Mouse (Mus musculus) urinary bladder, postnatal 4 days (tissue): Measurements from ENCODE around the gene Nipal3.

Source experiments
- DNase-seq, 2 experiments: peaks; one replicate each; pipeline ENCODE4 v3.0.0; 2021 to 2022; ENCODE audit warnings: low spot score in 2 of 2

Nipal3 gene

DNA sequence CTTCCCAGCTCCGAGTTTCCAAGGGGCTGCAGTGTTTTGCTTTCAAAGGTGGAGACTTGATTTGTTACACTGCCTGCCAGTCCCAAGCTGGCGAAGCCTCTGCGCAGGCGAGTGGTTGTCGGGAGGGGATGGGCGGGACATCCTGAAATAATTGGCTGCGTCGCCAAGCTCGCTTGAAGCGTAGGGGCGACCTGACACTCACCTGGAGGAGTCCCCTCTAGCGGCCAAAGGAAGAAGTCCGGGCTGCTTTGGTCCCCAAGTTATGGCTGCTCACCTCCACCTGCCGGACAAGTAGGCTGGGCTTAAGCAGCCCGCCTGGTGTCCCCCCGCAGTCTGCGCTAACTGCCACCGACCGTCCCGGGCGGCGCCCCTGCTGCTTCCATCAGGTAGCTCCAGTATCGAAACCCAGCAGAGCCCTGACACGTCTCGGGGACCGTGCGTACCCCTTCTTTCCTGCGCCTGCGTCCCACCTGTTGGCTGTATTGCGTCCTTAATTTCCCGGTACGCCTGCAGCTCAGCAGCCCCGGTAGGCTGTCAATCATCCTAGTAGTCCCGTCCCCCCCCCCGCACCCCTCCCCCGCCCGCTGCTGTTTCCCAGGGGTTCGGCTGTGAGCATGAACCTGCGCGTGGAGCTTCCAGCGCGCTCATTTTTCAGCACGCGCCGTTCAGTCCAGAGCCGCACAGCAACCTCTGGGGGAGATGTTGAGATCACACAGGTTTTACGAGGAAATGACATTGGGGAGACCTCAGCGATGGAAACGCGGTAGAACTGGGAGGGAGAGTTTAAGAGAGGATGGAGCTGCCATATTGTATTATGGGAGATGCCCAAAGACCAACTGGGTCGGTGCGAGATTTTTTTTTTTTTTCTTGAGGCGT, at the start of gene Nipal3, which contains the start of gene Stpg1:
Gene Nipal3, minus strand, starts transcription at position 518 of the 876 bp plus-strand sequence.
Gene Stpg1, plus strand, starts transcription at position 270 of the 876 bp plus-strand sequence.
- peak; percentile 80 to 86 for DNase-seq

DNA sequence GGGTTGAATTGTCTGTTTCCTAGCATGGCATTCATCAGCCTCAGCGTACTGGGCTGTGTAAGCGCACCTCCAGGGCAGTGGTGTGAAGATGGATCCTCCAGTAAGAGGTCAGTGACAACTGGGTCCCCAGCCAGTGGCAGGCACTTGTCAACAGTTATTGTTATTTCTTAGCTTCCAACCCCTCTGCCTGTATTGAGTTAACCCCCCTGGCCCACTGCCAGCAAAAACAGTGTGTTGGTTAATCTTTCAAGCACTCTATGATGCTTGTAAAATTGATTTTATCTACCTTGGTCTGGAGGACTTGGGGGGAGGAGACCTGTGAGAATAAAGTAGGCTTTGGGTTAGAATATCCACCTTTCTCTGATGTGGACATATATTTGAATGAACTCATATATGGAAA, 49.4 kb upstream of the Nipal3 start:
- DNase-seq = no peak

DNA sequence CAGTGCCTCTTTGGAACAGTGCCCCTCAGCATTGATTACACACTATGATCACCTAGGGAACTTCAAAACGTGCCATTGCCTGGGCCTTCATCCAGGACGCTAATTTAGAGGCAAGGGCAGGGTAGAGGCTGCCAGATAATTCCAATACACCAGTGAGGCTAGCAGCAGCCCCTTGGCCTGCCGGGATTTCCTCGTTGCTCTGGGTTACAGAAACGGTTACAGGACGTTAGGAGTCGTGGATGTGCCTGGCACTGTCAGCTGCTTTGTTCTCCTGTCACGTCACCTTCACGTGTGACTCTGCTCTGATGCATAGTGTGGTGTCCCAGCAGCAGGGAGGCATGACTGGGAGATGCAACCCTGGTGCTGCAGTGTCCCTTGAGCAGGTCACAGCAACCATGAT, 45.2 kb upstream of the Nipal3 start:
- DNase-seq = no peak

DNA sequence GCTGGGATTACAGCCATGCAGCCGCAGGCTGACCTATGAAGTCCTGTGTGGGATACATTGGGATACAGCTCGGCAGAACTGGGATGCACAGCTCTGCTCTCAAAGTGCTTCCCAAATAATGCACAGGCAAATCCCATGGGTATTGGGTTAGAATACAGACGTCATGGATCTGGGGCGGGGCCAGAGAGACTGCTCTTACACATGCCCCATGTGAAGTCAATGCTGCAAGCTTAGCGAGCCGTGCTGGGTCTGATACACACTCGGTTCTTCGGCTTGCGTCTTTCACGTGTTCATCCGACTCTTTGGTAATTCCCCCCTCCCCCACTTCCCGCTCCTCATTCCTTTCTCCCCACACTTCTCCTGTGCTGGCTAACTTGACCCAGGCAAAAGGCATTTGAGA, 44.2 kb upstream of the Nipal3 start:
- no peak for DNase-seq

DNA sequence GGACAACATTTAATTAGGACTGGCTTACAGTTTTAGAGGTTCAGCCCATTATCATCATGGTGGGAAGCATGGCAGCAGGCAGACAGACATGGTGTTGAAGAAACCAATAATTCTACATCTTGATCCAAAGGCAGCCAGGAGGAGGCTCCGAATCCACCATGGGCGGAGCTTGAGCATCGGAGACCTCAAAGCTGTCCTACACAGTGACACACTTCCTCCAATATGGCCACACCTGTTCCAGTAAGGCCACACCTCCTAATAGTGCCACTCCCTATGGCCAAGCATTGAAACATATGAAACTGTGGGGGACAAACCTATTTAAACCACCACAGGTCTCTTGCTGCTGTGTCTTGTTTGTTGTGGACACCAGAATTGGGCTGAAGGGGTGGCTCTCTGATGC, 40.2 kb upstream of the Nipal3 start:
- DNase-seq = no peak

DNA sequence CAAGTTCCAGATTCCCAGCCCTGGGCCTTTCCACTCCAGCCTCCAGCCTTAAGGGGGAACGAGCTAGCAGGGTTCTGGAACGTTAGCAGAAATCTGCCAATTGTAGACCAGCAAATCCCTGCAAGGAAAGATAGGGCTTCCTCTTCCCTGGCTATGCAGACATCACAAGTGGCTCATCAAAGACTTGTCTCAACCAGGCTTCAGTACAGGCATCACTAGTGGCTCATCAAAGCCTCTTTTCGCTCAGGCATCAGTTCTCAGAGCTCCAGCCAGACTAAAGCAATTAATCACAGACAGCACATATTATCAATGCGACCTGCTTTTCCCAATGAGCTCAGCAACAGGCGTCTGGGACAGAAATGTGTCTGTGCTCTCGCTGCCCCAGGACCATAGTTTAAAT, 38.2 kb upstream of the Nipal3 start:
- no peak for DNase-seq

DNA sequence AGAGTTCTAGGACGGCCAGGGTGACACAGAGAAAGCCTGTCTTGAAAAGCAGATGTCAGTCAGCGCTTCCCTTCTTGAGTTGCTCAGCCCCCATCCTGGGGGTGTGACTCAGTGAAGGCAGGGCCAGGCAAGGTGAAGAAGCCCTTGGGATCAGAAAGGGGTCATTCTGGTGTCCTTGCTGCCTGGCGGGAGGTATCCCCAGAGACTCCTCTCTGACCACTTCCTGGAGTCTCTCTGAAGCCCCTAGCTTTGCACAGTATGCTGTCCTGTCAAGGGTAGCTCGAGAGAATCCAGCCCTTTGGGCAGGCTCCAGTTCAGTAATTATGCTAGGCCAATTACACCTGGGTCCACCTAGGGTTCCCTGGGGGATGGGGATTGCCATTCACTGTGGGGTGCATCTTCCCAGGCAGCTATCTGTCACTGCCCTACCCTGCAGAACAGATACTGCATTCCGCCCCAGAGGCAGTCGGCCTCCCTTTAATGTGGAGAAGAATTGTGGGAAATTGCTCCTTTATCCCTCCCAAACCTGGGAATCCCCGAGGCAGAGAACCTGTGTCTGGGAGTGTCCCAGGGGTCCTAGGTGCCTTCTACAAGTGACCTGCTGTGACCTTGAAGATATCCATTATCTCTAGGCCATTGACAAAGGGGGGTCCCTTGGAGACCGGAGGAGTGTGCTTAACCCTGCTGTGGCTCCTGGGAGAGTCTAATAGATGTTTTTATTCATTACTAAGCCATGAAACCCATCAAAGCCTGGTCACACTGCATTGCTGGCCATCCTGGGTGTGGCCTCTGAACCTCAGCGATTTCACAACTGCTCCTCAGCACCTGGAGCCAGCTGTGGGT, 37.2 kb upstream of the Nipal3 start:
- no peak for DNase-seq

DNA sequence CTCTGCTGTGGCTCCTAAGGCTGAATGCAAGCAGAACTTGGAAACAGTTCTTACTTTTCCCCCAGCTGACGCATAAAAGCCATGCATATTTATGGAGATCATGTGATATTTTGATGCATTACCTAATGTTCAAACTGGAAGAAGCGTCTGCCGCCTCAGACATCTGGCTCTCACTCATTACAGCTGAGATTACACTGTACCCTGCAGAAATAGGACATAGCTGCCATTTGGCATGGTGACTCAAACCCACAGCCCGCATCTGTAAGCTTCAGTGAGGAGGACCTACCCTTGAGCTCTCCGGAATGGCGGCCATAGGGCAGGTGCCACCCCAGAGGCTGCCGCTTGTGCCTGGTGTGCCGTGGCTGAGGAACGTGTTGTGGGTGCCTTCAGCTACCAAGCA, 36.4 kb upstream of the Nipal3 start:
- DNase-seq = no peak

DNA sequence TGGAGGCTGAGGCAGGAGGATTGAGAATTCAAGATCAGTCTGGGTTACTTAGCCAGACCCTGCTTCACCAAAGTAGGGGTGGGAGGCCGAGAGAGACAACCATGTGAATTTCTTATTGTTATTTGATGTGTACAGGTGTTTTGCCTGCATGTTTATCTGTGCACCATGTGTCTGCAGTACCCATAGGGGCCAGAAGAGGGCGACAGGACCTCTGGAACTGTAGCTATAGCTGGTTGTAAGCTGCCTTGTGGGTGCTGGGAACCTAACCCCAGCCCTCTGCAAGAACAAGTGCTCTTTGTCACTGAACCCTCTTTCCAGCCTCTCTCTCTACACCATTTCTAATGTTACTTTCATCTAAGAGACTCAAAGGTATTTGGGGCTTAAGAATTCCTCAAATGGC, 35.4 kb upstream of the Nipal3 start:
- no peak for DNase-seq

DNA sequence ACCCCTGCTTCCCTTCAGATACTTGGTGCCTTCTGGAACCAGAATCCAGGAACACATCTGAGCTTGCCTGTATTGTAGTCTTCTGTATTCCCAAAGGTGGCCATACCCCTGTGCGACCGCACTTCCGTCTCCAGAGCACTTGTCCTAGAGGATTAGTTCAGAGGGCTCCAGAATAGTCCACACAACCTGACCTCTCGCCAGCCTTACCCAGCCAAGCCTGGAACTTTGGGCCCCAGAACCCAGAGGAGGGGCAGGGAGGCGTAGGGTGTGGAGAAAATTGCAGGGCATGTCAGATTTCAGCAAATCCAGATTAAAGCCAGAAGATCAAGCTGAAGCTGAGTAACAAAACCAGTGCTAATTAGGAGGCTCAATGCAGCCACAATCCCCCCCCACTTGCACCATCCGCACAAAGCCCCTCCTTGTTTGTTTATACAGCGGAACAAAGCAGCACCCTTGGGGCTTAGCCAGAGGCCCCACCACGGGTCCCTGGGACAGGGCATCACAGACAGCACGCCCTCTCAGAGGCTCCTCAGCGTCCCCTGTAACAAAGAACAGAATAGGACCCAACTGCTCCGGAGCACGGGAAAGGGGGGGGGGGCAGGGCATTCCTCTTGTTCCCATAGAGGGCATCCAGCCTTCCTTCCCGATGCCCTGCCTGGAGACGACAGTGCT, 31.3 kb upstream of the Nipal3 start:
- no peak for DNase-seq

DNA sequence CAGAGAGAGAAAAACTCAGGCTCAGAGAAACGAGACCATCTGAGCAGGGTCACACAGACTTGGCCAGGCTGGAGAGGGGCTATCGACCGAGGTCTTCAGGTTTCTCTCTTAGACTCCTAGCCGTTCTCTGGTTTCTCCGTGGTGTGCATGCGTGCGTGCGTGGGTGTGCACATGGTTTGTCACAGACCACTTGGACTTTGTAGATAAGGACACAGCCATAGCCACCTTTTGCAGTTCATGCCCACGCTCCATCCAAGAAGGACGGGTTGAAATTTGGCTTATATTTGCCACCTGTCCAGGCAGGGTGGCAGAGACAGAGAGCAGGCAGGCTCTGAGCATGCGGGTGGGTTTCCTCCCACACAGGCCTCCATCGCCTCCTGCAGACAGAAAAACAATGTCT, 30.2 kb upstream of the Nipal3 start:
- DNase-seq = no peak

DNA sequence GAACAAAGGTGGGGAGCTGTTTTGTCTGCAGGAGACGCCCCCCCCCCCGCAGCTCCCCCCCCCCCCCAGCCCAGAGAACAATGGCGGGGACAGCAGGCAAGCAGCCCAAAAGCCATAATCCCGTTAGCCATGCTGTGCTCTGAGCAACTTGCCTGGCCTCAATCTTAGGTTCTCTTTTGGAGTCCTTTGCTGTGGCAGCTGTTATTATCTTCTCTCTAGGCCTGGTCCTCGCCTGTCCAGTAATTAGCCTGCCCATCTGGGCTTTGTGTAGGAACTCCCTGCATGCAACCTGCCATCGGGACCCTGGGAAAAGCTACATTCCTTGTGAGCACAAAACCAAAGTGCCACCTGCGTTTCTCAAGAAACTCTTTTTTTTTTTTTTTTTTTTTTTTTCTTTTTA, 29.1 kb upstream of the Nipal3 start:
- no peak for DNase-seq

DNA sequence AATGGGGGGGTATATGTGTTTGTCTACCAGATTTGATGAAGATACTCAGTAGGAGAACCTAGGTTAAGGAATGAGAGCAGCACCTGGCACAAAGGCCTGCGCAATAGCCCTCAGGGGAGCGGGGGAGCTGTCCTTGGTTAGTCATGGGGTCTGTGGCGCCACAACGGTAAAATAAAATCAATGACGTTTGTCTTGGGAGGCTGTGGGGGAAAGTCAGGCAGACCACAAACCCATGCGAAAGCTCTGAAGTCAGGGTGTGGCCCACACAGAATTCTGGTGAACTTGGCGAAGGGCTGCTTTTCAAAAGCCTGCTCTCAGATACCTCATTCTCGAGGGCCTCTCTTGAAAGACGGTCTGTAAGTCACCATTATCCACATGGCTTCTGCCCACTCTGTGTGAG, 25.6 kb upstream of the Nipal3 start:
- no peak for DNase-seq

DNA sequence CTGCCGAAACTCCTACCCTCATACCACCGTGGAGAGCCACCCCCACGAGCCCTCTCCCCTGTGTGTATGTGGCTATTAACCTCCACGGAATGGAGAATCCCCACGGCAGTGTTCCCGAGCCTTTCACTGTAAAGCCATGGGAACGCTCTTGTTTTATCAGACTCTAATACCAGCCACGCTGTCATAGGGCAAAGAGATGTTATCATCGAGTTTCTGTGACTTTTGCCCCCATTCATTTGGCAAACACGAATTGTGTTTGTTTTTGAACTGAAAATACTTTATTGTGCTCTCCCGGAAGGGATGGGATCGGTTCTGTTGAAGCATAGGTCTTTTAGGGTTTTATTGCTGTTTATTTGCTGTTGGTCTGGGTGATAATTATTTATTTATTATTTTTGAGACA, 23.3 kb upstream of the Nipal3 start:
- no peak for DNase-seq

DNA sequence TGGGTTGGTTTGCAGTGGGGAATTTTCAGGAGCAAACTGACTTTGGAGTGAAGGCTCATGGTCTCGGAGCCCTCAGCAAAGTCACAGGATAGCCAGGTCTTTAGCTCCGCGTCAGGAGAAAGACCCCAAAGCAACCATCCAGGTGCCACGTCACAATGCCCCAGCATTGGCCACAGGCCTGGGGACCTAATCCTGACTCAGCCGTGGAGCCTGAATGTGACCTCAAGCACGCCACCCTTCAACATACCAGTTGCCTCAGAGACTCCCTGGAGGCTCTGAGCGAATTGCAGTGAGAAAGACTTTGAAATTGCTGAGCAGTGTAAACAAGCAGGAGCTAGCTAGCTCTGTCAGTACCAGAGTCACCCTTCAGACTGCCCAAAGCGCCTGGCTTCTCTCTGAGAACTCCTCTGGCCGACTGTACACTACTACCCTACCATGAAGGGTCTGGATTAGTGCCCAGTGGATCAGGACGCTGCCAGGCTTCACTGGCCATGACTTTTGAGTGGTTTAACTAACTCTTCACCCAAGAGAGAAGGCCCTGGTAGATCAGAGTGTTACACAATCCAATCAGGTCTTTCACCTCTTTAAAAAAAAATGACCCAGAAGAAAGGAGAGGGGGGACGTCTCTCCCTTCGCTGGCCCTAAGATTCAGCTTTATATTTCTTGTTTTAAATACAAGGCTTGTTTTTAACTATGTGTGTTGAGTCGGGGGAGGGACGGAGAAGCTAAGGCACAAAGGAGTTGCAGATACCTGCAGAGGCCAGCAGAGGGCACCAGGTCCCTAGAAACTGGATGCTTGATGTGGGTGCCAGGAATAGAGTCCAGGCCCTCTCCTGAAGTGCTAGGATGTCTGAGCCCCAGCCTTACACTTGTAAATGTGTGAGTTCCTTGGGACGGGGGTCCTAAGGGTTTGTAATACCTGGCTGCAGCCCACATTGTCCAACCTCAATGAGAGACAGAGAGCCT, 21.8 kb upstream of the Nipal3 start:
- no peak for DNase-seq

DNA sequence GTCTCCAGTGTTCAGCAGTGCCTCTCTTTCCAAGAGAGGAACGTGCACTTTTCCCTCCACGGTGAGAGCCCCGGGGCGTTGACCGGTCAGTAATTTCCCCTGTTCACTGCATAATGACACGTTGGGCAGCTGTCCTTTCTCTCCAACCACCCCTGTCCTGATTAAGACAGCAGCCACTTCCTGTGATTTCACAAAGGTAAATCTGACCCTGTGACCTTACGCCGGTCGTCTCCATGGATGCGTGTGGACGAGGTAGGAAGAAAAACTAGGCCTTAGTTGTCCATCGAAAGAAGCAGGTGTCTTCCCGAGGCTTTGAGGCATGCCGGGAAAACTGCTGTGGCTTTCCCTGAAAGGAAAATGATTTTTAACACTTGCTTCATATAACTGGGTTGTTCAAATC, 20.1 kb upstream of the Nipal3 start:
- DNase-seq = no peak

DNA sequence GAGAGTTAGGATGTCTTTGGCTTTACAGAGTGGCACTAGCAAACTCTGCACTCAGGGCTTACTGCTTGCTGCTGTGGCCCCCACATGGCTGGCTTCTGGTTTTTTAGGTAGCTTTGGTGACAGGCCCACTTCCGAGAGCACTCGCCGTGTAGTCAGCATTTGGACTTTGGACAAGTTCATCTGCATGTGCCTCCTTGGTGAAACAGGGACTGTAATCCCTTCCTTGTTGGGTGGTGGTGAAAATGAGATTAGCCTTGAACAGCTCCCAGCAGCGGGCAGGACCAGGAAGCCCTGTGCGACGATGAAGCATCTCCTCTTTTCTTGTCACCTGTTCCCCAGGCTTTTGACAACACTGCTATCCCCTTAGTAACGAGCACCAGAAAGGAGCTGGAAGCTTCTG, 19.0 kb upstream of the Nipal3 start:
- no peak for DNase-seq

DNA sequence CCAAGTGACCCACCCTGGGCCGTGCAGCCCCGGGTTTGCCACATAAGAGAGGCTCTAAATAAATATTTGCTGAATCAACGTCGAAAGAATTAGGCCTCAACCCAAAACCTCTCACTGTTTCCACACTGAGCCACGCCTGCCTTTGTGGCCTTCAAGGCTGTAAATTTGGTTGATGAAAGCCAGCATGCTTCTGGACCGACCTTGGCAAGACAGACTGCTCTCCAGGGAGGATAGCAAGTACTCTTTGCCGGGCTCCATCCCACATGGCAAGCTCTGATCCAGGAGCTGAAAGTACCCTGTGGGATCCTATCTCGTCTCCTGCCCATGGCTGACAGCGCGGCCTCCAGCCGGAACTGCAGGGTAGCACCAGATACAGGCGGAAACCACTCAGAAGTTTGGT, 14.7 kb upstream of the Nipal3 start:
- no peak for DNase-seq

DNA sequence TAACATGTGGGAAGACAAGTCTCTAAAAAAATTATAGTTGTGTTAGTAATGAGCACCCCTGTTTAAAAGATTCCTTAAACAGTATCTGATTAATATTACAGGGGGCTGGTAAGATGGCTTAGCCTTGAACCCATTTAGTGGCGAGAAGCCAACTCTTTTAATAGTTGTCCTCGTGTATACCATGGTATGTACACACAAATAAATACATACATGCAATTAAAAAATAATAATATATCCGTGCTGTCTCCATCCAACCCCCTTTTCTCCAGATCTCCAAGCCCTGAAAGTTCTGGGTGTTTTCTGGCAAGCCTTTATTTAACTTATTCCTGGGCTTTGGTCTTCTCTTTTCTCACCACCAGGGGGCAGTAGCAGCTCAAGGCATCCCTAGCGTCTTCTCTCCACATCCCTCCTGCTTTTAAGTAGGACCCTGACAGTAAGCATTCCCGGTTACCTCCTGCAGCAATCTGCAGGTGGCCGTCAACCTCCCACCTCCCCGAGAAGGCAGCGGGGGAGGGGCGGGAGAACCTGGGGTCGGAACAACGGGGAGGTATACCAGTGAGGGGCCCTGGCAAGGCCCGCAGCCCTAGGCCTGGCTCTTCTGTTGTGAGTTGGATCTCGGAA, 13.7 kb upstream of the Nipal3 start:
- DNase-seq = peak; percentile 58 to 80

DNA sequence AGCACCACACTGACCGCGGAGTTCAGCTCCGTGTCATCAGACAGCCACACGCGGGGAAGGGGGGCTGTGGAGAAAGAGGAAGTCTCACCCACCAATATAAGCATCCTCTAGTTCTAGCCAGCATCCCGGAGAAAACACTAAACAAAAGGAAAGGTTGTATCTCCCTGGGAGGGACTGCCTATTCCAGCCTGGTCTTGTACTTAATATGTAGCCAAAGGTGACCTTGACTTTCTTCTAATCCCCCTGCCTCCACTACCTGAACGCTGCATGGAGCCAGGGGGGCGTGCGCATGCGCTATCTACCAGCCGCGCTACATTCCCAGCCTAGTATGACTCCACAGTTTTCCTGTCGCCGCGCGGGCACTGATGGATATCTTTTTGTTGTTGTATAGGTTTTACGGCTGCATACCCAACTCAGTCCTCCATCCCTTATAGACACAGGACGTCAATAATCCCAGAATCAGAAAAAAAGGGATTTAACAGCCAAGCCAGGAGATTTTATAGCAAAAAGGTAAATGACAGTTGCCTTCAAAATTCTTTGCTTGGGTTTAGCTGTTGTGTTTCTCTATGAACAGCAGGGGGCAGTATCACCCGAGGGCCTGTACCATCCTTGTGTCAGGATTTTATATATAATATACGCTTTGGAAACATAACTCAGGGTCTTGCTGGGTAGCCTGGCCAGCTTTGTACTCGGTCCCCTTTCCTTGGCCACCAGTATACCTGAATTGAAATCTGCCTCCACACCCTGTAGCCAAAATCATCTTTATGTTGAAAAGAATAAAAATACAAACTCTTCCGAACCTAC, 12.9 kb upstream of the Nipal3 start:
- no peak for DNase-seq
